Mouse (Mus musculus): ENCODE results near the gene Srp72.
A peak's percentile ranks its signal among the peaks of the same experiment; 100 is the strongest.

The Srp72 gene

GRCm38 (mm10) chr5:76974554-76975285, at the start of gene Srp72:
Srp72 (plus strand) TSS chr5:76974683.
- peak; percentile 64 for DNase-seq (ENCODE audit: low spot score)

DNA sequence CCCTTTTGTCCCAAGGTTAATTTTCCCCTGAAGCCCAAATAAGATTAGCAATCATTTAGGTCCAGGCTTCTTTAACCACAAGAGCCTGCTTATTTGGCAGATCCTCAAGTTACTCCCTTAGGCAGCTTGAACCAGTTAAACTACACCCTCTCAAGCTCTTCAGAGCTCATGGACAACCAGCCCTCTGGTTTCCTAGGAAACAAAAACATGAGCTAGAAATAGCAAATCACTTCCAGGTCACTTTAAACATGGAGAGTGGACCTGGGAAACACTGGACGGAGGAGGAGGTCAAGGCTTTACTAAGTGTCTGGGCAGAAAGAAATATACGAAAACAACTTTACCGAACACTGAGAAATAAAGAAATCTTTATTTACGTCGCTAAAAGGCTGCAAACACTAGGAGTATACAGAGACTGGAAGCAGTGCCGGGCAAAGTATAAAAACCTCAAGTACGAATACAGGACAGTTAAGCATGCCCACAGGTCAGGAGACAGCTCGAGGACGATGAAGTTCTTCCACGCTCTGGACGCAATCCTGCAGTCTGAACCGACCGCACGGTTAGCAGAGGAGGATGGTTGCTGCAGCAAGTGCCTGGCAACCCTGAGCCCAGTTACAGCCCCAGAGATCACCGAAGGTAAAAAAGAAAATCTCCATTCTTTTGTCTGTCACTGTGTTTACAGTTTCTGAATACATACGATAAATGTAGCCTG, 46.2 kb upstream of the Srp72 start:
- peak; percentile 56 for DNase-seq (ENCODE audit: low spot score)

- DNase-seq (ENCODE audit: low spot score), result no peak
These were observed 45.2 kb upstream of the Srp72 start for GRCm38 (mm10) chr5:76929180-76929877.

DNA sequence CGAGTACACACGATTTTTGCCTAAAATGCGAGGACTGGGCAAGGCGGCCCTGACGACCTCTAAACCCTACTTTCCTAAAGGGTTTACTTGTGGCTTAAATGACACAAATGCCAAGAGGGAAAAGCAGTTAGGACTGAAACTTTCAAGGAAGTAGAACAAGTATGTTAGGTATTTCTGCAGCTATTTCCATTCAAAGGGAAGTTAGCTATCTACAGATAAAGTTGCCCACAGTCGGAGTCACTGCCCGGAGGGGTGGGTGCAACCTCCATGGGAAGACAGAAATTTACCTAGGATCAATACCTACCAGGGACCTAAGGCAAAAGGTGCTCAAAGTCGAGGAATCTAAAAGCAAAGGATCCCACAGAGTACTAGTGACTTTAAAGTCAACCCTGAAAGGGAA, 34.8 kb upstream of the Srp72 start:
- no peak for DNase-seq (ENCODE audit: low spot score)

DNA sequence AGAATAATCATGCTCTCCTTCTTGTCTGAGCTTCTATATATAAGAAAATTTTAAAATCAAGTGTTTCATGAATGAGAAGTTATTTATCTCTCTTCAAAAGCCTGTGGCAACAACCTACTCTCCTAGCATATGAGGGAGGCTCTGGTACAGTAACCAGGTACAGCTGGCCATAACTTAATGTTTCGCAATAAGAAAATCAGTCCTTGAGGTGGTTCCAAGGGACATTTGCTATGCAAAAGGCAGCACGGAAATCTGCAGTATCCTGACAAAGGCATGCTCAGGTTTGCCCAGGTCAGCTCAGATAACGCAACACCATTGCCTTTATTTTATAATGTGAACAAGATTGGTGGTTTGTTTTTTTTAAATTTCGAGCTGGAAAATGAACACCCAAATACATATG, 32.5 kb upstream of the Srp72 start:
- no peak for DNase-seq (ENCODE audit: low spot score)

DNA sequence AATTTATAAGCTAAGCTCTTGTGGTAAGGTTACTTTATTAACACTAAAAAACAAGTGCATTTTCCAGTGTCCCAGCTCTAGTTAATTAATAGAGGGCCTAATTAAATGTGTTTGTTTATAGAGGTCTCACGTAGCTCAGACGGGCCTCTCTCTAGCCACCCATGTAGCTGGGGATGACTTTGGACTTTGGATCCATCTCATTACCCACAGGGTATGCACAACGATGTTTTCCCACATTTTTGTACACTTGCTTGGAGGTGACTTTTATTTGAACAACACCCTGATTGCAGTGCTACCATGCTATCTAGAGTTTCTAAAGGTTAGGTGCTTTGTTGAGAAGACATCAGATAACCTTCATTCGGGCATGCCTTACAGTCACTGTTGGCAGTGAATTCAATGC, 32.0 kb upstream of the Srp72 start:
- DNase-seq (ENCODE audit: low spot score), result no peak

DNA sequence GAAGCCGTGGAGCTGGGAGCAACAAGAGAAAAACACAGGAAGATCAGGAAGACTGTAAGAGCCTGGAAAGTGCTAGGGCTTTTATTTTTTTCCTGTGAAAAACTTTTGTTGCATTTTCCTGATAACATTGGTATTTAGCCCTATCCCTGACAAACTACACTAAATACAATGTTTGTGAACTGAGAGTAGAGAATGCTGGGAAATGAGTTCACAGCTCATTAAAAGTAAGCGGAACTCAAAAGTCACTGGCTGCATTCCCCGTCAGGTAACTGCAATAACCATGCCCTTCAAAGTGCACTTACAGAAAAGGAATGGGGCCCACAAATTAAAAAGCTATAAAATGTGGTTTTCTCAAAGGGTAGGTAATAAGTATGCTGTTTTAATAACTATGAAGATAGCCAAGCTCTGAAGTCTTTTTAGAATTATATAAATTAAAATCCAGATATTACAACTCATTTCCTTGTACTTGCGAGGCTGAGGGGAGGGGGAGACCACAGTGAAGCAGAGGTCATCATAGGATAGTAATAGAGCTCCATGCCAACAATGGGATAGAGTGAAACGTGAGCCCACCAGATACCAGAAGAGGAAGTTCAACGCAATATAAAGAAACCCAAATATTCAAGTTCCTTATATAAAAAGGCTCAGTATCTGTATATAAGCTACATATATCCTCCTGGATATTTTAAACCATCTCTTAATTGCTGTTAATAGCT, 29.4 kb upstream of the Srp72 start:
- no peak for DNase-seq (ENCODE audit: low spot score)

DNA sequence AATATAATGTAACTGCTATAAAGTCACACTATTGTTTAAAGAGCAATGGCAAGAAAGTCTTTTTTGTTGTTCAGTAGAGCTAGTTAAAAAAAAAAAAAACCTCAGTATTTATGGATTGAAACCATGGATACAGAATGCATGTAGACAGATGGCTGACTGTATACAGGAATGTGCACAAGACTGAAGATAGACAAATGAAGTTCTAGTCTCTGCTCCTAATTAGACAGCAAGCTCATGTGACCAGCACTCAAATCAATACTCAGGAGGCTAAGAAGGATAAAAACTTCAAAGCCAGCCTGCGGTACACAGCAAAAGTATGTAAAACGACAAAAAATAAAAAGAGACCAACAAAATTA, 28.8 kb upstream of the Srp72 start:
- DNase-seq (ENCODE audit: low spot score), result no peak

DNA sequence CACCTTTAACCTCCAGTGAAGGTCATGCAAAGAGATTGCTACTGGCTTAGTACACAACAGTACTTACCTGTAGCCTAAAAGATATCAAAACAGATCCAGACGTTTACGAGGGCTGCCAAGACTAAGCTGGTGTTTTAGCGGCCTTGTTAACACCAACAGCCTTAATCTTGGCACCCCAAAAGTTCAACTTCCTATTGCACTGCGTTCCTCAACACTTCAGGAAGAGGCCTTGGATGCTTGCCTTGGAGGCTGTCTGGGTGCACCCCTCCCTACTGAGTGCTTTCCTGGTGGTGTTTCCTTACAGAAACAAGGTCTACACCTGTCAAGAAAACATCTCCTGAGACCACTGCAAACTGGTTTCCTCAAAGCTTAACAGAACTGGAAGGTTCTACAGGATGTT, 27.3 kb upstream of the Srp72 start:
- DNase-seq (ENCODE audit: low spot score), result no peak

DNA sequence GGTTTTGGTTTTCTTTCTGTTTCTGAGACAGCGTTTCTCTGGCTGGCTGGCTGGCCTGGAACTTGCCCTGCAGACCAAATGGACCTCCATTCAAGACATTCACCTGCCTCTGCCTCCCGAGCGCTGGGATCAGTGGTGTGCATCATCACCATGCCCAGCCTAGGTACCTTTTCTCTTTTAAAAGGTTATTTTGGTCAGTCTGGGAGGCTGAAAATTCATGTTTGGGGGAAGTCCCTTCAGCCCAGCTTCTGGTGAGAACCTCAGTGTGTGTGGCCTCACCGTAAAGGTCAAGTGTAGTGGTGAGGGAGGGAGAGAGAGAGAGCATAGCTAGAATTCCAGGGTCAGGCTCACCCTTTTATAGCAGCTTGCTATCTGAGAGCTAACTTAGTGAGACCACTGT, 26.7 kb upstream of the Srp72 start:
- DNase-seq (ENCODE audit: low spot score), result no peak

DNA sequence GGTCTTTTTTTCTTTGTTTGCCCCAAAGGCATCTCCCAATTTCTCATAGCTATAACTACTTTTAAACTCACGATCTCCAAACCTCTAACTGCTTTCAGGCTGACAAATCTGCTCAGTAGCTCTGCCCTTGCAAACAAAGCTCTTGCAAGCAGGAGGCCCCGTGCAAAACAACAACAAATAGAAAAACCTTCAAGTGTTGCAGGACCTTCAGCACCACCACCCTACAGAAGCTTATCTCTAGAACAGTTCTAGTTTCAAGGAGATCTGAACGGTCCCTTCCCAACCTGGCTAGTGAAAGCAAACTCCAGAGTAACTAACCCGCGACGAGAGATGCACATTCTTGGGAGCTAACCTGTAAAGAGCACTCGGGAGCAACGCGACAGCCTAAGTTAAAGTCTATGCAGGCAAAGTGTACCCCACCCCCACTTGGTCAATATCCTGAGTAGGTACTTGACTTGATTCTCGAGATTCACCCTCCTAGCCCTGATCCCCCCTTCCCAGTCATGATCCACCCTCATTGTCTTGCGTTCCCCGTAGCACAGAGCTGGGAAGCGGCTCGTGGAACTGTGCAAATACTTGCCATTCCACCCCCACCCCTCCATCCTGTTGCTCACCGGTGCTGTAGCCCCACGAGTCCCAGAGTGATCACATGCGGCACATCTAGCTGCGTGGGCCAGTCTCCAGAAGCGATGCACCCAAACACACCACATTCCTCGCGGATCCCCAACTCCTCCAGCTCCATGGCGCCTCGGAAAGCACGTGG, 24.0 kb upstream of the Srp72 start:
- no peak for DNase-seq (ENCODE audit: low spot score)

DNA sequence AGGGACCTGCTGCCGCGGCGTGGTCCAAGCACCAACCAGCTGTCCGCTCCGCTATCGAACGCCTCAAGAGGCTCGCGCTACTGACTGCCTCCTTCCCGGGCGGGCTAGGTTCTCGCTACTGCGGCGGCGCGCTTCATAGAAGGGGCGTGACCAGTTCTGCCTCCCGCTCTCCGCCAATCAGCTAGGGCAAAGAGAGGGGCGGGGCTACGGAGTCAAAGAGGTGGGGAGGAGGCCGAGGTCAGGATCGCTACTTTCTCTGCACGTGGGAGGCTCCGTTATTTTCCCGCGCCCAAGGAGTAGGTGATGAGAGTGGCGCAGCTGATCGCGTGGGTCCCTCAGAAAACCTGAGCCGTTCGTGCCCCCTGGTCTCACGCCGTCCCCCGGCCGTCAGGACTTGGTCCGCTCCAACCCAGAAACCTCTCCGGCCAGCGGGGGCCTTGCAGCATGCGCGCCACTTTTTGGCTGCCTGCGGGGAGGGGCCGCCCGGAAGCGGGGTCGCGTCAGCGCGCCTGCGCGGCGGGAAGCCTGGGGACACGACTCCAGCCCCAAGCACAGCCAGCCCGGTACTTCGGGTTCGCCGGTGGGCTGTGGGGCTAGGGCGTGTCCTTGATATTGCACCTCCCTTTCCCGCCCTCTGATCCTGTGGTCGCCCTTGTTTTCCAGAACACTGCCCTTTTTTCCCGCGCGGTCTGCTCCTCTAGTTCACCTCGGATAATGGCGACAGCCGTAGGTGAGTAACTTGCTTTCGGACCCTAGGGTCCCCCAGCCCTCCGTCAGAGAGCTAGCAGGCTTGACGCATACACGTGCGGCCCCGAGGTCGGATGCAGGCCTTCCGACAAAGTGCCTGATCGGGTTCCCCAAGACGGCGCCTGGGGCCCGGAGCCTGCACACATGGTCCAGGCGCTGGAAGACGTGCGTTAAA, 23.1 kb upstream of the Srp72 start, which contains the start of the genes Paics and Ppat:
Gene Paics, plus strand, starts transcription at position 202 of the 922 bp plus-strand sequence.
Gene Ppat, minus strand, starts transcription at position 473 of the 922 bp plus-strand sequence.
- DNase-seq (ENCODE audit: low spot score), result peak; percentile 98

- no peak for DNase-seq (ENCODE audit: low spot score)
These were observed 22.1 kb upstream of the Srp72 start for GRCm38 (mm10) chr5:76952112-76953040.

- DNase-seq (ENCODE audit: low spot score), result no peak
These were observed 20.7 kb upstream of the Srp72 start for GRCm38 (mm10) chr5:76953794-76954193.

DNA sequence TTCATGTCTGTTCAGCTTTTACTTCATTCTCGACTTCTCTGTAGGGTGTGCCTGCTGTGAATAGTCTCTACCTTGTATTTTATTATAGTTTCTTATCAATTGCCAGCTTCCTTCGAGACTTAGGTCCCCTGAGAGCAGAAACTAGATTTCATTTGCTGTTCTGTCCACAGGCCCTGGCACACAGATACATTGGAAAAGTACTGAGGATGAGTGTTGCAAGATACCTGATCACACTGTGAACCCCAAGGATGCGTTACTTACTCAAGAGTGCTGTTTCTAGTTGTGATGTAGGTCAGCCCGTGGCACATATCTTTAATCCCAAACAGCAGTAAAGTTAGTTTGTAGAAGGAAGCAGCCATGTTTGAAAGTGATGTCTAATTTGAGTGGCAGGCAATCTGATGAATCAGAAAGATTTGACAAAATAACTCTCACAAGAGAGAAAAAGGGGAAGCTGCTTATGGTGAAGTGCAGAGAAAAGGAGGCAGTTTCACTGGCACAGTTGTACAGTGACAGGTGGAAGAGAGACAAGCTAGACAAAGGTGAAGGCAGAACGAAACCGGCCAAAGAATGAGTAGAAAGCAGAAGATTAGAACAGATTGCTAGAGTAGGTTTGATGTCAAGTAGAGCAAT, 20.1 kb upstream of the Srp72 start:
- DNase-seq (ENCODE audit: low spot score), result no peak

GRCm38 (mm10) chr5:76955474-76955873, 19.0 kb upstream of the Srp72 start:
- DNase-seq (ENCODE audit: low spot score), result no peak

GRCm38 (mm10) chr5:76957954-76958353, 16.5 kb upstream of the Srp72 start:
- DNase-seq (ENCODE audit: low spot score), result no peak

GRCm38 (mm10) chr5:76959587-76959986, 14.9 kb upstream of the Srp72 start:
- no peak for DNase-seq (ENCODE audit: low spot score)

- no peak for DNase-seq (ENCODE audit: low spot score)
These were observed 11.9 kb upstream of the Srp72 start for GRCm38 (mm10) chr5:76962545-76962944.

Measured in ovary, adult 18-20 months (tissue).